Mouse (Mus musculus) urinary bladder, adult 2 months (tissue): Measurements from ENCODE around the gene Fkbp2. TPM values are rescaled to one million over a fixed set of nuclear protein-coding genes. Genes with fewer than 3 reads are reported as not detected.
A peak's percentile ranks its signal among the peaks of the same experiment; 100 is the strongest.
"Not testable (repeated sequence)": the region's sequence is repeated elsewhere in the genome, so short reads cannot be mapped to it uniquely, and the experiment has no call there.

Experiments
- DNase-seq: peaks from one replicate; pipeline ENCODE4 v3.0.0; 2022; ENCODE audit warnings: low spot score
- polyA plus RNA-seq: library from polyadenylated mRNA; depleted of rRNA; stranded (reverse); fragments of >200 nt; gene quantifications from 2 replicates; pipeline ENCODE4 v1.2.3, GENCODE M21; 2012

The Fkbp2 gene
- polyA plus RNA-seq, 1 experiment = 83.0 TPM

GRCm38 (mm10) chr19:6991166-6991565 is 10.9 kb upstream of the Fkbp2 start:
- not testable (repeated sequence) for DNase-seq

GRCm38 (mm10) chr19:6990712-6991111 is 10.4 kb upstream of the Fkbp2 start:
- no peak for DNase-seq

- no peak for DNase-seq
Observed at GRCm38 (mm10) chr19:6989251-6989650, 8.9 kb upstream of the Fkbp2 start.

GRCm38 (mm10) chr19:6987904-6988285 is 7.6 kb upstream of the Fkbp2 start:
- no peak for DNase-seq

GRCm38 (mm10) chr19:6987061-6987903 is 7.0 kb upstream of the Fkbp2 start, which contains the start of gene Vegfb:
TSS of gene Vegfb (minus strand) at chr19:6987651.
- peak; percentile 73 for DNase-seq

- no peak for DNase-seq
Observed at GRCm38 (mm10) chr19:6985951-6986708, 5.8 kb upstream of the Fkbp2 start.

GRCm38 (mm10) chr19:6985300-6985699 is 5.0 kb upstream of the Fkbp2 start:
- no peak for DNase-seq

GRCm38 (mm10) chr19:6983621-6984020 is 3.3 kb upstream of the Fkbp2 start:
- DNase-seq = no peak

- DNase-seq = no peak
Observed at GRCm38 (mm10) chr19:6981465-6981864, 1.2 kb upstream of the Fkbp2 start.

GRCm38 (mm10) chr19:6979486-6980380 is 568 bp downstream of the Fkbp2 start:
- peak; percentile 98 for DNase-seq

- no peak for DNase-seq
Observed at GRCm38 (mm10) chr19:6979001-6979479, 1.3 kb downstream of the Fkbp2 start.

- no peak for DNase-seq
Observed at GRCm38 (mm10) chr19:6978639-6978974, 1.7 kb downstream of the Fkbp2 start.

- DNase-seq = no peak
Observed at GRCm38 (mm10) chr19:6977759-6978638, 2.3 kb downstream of the Fkbp2 start.

GRCm38 (mm10) chr19:6975537-6976521 is 4.5 kb downstream of the Fkbp2 start, which contains the start of gene Plcb3:
TSS of gene Plcb3 (minus strand) at chr19:6976470.
- DNase-seq = no peak

- peak; percentile 73 for DNase-seq
Observed at GRCm38 (mm10) chr19:6974211-6975205, 5.8 kb downstream of the Fkbp2 start, which contains the start of gene Ppp1r14b. TSS of gene Ppp1r14b (plus strand) at chr19:6974968.

GRCm38 (mm10) chr19:6973581-6974190 is 6.6 kb downstream of the Fkbp2 start:
- no peak for DNase-seq

- no peak for DNase-seq
Observed at GRCm38 (mm10) chr19:6972247-6972917, 7.9 kb downstream of the Fkbp2 start.
